Mouse (Mus musculus) liver, embryonic 11.5 days (tissue): ENCODE measurements around the gene Olfr270. TPM values are rescaled to one million over a fixed set of nuclear protein-coding genes. Genes with fewer than 3 reads are reported as not detected.

ENCODE experiments used
- ATAC-seq: fragments of 200-750 bp; cut with Nextera tagmentation; replicated peaks from 2 replicates; pipeline ENCODE4 v1.8.0; 2017; ENCODE audit warnings: moderate number of reproducible peaks, mild to moderate bottlenecking, moderate TSS enrichment, moderate library complexity; ENCODE audit not compliant: low FRiP score
- DNase-seq: peaks from one replicate; pipeline ENCODE4 v3.0.0-alpha.2; 2017; ENCODE audit warnings: low spot score
- H3K27ac ChIP-seq: fragments of 300-500 bp; sonication (generic); 2 replicates; pipeline ENCODE4 v1.5.1; 2014; ENCODE audit warnings: mild to moderate bottlenecking, low read depth, low read length, control low read depth
- H3K27me3 ChIP-seq: fragments of 300-500 bp; sonication (generic); replicated peaks from 2 replicates; pipeline ENCODE4 v1.6.1; 2014; ENCODE audit warnings: low read length, mixed read lengths; ENCODE audit not compliant: control insufficient read depth, insufficient read depth
- H3K36me3 ChIP-seq: fragments of 300-500 bp; sonication (generic); 2 replicates; pipeline ENCODE4 v1.6.1; 2014; ENCODE audit warnings: mild to moderate bottlenecking, low read length, moderate library complexity, mixed read lengths; ENCODE audit not compliant: control insufficient read depth, insufficient read depth
- H3K4me1 ChIP-seq: fragments of 300-500 bp; sonication (generic); replicated peaks from 2 replicates; pipeline ENCODE4 v1.6.1; 2014; ENCODE audit warnings: low read length, mixed read lengths; ENCODE audit not compliant: control insufficient read depth, insufficient read depth
- H3K4me2 ChIP-seq: fragments of 300-500 bp; sonication (generic); 2 replicates; pipeline ENCODE4 v1.6.1; 2014; ENCODE audit warnings: mild to moderate bottlenecking, control low read depth, moderate library complexity
- H3K4me3 ChIP-seq: fragments of 300-500 bp; sonication (generic); 2 replicates; pipeline ENCODE4 v1.5.1; 2014; ENCODE audit warnings: low read depth, low read length, control low read depth
- H3K9ac ChIP-seq: fragments of 300-500 bp; sonication (generic); 2 replicates; pipeline ENCODE4 v1.6.1; 2014; ENCODE audit warnings: low read depth, low read length, control low read depth
- H3K9me3 ChIP-seq: fragments of 300-500 bp; sonication (generic); 2 replicates; pipeline ENCODE4 v1.6.1; 2016; ENCODE audit warnings: low read length, inconsistent platforms, mixed read lengths; ENCODE audit not compliant: control insufficient read depth
- WGBS: fragments of 180-500 bp; shearing (Covaris S2); extraction: QIAGEN DNeasy Blood & Tissue Kit; methylation state at CpG from one replicate; pipeline ENCODE4 v1.1.7; 2014; 5-methylcytosine and 5-hydroxymethylcytosine counted together
- polyA plus RNA-seq: library from polyadenylated mRNA; unstranded; fragments of >200 nt; fragmentation: Nextera tagmentation; extraction: Ambion mirVana; gene quantifications from 2 replicates; pipeline ENCODE4 v1.2.1, GENCODE M21; 2014

Olfr270 gene
- not detected in 2 replicates for polyA plus RNA-seq

GRCm38 (mm10) chr4:52964247-52964646 lies at the start of gene Olfr270:
Olfr270 (plus strand) TSS chr4:52964547.
- Histone ChIP-seq H3K27ac (no peak within 1 kb of the TSS), H3K27me3 (no peaks in the 10 kb centered on the region), H3K36me3 (no peaks in the 10 kb centered on the region), H3K9ac (no peak within 1 kb of the TSS), H3K4me2 (no peak within 1 kb of the TSS), H3K4me1 (no peaks in the 10 kb centered on the region), H3K4me3 (no peak within 1 kb of the TSS), H3K9me3 (no peaks in the 10 kb centered on the region)
- ATAC-seq (no peak), DNase-seq (no peak)

- WGBS, result 68% methylated on average over 6 of the region's 6 CpGs
- ATAC-seq, result no peak
- DNase-seq, result no peak
- Histone ChIP-seq H3K4me3 (no peak overlapping the region), H3K27ac (no peak overlapping the region), H3K36me3 (no peaks in the 10 kb centered on the region), H3K9me3 (no peaks in the 10 kb centered on the region), H3K4me1 (no peaks in the 10 kb centered on the region), H3K4me2 (no peak overlapping the region), H3K9ac (no peak overlapping the region), H3K27me3 (no peaks in the 10 kb centered on the region)
These were observed 47.6 kb upstream of the Olfr270 start for GRCm38 (mm10) chr4:52916659-52917310.

- WGBS, result 77% methylated on average over 2 of the region's 2 CpGs
- H3K27me3 ChIP-seq, result no peaks in the 10 kb centered on the region
- no peaks in the 10 kb centered on the region for H3K4me1 ChIP-seq
- no peaks in the 10 kb centered on the region for H3K36me3 ChIP-seq
- no peaks in the 10 kb centered on the region for H3K9me3 ChIP-seq
- no peak overlapping the region for H3K27ac ChIP-seq
- no peak overlapping the region for H3K4me3 ChIP-seq
- no peak for DNase-seq
- H3K9ac ChIP-seq, result no peak overlapping the region
- no peak overlapping the region for H3K4me2 ChIP-seq
- ATAC-seq, result no peak
These were observed 47.0 kb upstream of the Olfr270 start for GRCm38 (mm10) chr4:52917311-52917688.

- 81% methylated on average over 2 of the region's 2 CpGs for WGBS
- Histone ChIP-seq H3K4me1 (no peaks in the 10 kb centered on the region), H3K9me3 (no peaks in the 10 kb centered on the region), H3K4me3 (no peak within 1 kb of the TSS), H3K9ac (no peak within 1 kb of the TSS), H3K27me3 (no peaks in the 10 kb centered on the region), H3K4me2 (no peak within 1 kb of the TSS), H3K36me3 (no peaks in the 10 kb centered on the region), H3K27ac (no peak within 1 kb of the TSS)
- DNase-seq (no peak), ATAC-seq (no peak)
These were observed 45.3 kb upstream of the Olfr270 start, which contains the start of gene Olfr272 for GRCm38 (mm10) chr4:52919078-52919477. Olfr272 (minus strand) TSS chr4:52919178.

GRCm38 (mm10) chr4:52930480-52930879 lies 33.9 kb upstream of the Olfr270 start:
- no peak for DNase-seq
- no peak overlapping the region for H3K9ac ChIP-seq

GRCm38 (mm10) chr4:52946665-52947064 lies 17.7 kb upstream of the Olfr270 start:
- Histone ChIP-seq H3K9ac (no peak overlapping the region), H3K9me3 (no peaks in the 10 kb centered on the region), H3K4me3 (no peak overlapping the region), H3K27me3 (no peaks in the 10 kb centered on the region), H3K4me2 (no peak overlapping the region), H3K27ac (no peak overlapping the region), H3K36me3 (no peaks in the 10 kb centered on the region), H3K4me1 (no peaks in the 10 kb centered on the region)
- ATAC-seq, result no peak
- DNase-seq, result no peak

More at GRCm38 (mm10) chr4:52930480-52930879, 33.9 kb upstream of the Olfr270 start:
- no peak overlapping the region for H3K4me2 ChIP-seq
- no peak overlapping the region for H3K4me3 ChIP-seq
- ATAC-seq, result no peak
- H3K9me3 ChIP-seq, result no peaks in the 10 kb centered on the region
- no peaks in the 10 kb centered on the region for H3K36me3 ChIP-seq
- no peak overlapping the region for H3K27ac ChIP-seq
- H3K27me3 ChIP-seq, result no peaks in the 10 kb centered on the region
- 86% methylated on average over 4 of the region's 4 CpGs for WGBS
- no peaks in the 10 kb centered on the region for H3K4me1 ChIP-seq

- H3K9ac ChIP-seq, result no peak overlapping the region
- no peak overlapping the region for H3K27ac ChIP-seq
- 65% methylated on average over 2 of the region's 2 CpGs for WGBS
- H3K36me3 ChIP-seq, result no peaks in the 10 kb centered on the region
- DNase-seq (no peak), ATAC-seq (no peak)
- H3K27me3 ChIP-seq, result no peaks in the 10 kb centered on the region
- H3K4me1 ChIP-seq, result no peaks in the 10 kb centered on the region
- H3K4me2 ChIP-seq, result no peak overlapping the region
- H3K4me3 ChIP-seq, result no peak overlapping the region
- no peaks in the 10 kb centered on the region for H3K9me3 ChIP-seq
These were observed 15.3 kb upstream of the Olfr270 start for GRCm38 (mm10) chr4:52949005-52949404.

- no peak for DNase-seq
- Histone ChIP-seq H3K27me3 (no peaks in the 10 kb centered on the region), H3K4me2 (no peak overlapping the region), H3K9ac (no peak overlapping the region), H3K36me3 (no peaks in the 10 kb centered on the region), H3K4me3 (no peak overlapping the region), H3K27ac (no peak overlapping the region), H3K4me1 (no peaks in the 10 kb centered on the region), H3K9me3 (no peaks in the 10 kb centered on the region)
- WGBS, result 45% methylated on average over 4 of the region's 4 CpGs
- no peak for ATAC-seq
These were observed 5.7 kb upstream of the Olfr270 start for GRCm38 (mm10) chr4:52958693-52959092.

GRCm38 (mm10) chr4:52985216-52985615 lies 20.9 kb downstream of the Olfr270 start:
- WGBS, result 72% methylated on average over 2 of the region's 2 CpGs
- Histone ChIP-seq H3K9me3 (no peaks in the 10 kb centered on the region), H3K27me3 (no peaks in the 10 kb centered on the region), H3K27ac (no peak overlapping the region), H3K9ac (no peak overlapping the region), H3K4me1 (no peaks in the 10 kb centered on the region), H3K4me2 (no peak overlapping the region), H3K4me3 (no peak overlapping the region), H3K36me3 (no peaks in the 10 kb centered on the region)
- DNase-seq, result no peak
- ATAC-seq, result no peak
